Mouse (Mus musculus) intestine, embryonic 16.5 days (tissue): ENCODE measurements around the gene Dlg2. TPM values are rescaled to one million over a fixed set of nuclear protein-coding genes. Genes with fewer than 3 reads are reported as not detected.

ENCODE experiments used
- ATAC-seq: fragments of 200-750 bp; cut with Nextera tagmentation; 2 replicates; pipeline ENCODE4 v1.8.0; 2017; ENCODE audit warnings: moderate TSS enrichment, moderate library complexity
- H3K27ac ChIP-seq: fragments of 300-500 bp; sonication (generic); 2 replicates; pipeline ENCODE4 v1.5.1; 2014; ENCODE audit warnings: mild to moderate bottlenecking, low read length
- H3K27me3 ChIP-seq: fragments of 300-500 bp; sonication (generic); replicated peaks from 2 replicates; pipeline ENCODE4 v1.6.1; 2014; ENCODE audit warnings: low read length, control low read depth, mixed read lengths; ENCODE audit not compliant: control insufficient read depth, insufficient read depth
- H3K36me3 ChIP-seq: fragments of 300-500 bp; sonication (generic); 2 replicates; pipeline ENCODE4 v1.6.1; 2014; ENCODE audit warnings: low read length, control low read depth; ENCODE audit not compliant: control insufficient read depth, insufficient read depth
- H3K4me1 ChIP-seq: fragments of 300-500 bp; sonication (generic); 2 replicates; pipeline ENCODE4 v1.6.1; 2014; ENCODE audit warnings: low read length, control low read depth, mixed read lengths; ENCODE audit not compliant: control insufficient read depth, insufficient read depth
- H3K4me2 ChIP-seq: fragments of 300-500 bp; sonication (generic); 2 replicates; pipeline ENCODE4 v1.6.1; 2014; ENCODE audit warnings: low read depth, low read length, control low read depth
- H3K4me3 ChIP-seq: fragments of 300-500 bp; sonication (generic); 2 replicates; pipeline ENCODE4 v1.5.1; 2014; ENCODE audit warnings: mild to moderate bottlenecking, low read length
- H3K9ac ChIP-seq: fragments of 300-500 bp; sonication (generic); 2 replicates; pipeline ENCODE4 v1.6.1; 2014; ENCODE audit warnings: low read depth, low read length
- H3K9me3 ChIP-seq: fragments of 300-500 bp; sonication (generic); 2 replicates; pipeline ENCODE4 v1.6.1; 2016; ENCODE audit warnings: low read length, control low read depth; ENCODE audit not compliant: control insufficient read depth
- WGBS: fragments of 180-500 bp; shearing (Covaris S2); extraction: QIAGEN DNeasy Blood & Tissue Kit; methylation state at CpG from one replicate; pipeline ENCODE4 v1.1.7; 2014; 5-methylcytosine and 5-hydroxymethylcytosine counted together
- polyA plus RNA-seq: library from polyadenylated mRNA; unstranded; fragments of >200 nt; fragmentation: Nextera tagmentation; extraction: Ambion mirVana; gene quantifications from 2 replicates; pipeline ENCODE4 v1.2.1, GENCODE M21; 2015

Gene Dlg2
- polyA plus RNA-seq, 1 experiment from 2014 or later: 3.9 TPM

GRCm38 (mm10) chr7:91262998-91263397, 786.5 kb downstream of the Dlg2 start:
- Histone ChIP-seq H3K4me3 (peak overlapping the region; percentile 44; the same call in 1 of the 2 replicates), H3K9me3 (no peaks in the 10 kb centered on the region)
- ATAC-seq: no peak

DNA sequence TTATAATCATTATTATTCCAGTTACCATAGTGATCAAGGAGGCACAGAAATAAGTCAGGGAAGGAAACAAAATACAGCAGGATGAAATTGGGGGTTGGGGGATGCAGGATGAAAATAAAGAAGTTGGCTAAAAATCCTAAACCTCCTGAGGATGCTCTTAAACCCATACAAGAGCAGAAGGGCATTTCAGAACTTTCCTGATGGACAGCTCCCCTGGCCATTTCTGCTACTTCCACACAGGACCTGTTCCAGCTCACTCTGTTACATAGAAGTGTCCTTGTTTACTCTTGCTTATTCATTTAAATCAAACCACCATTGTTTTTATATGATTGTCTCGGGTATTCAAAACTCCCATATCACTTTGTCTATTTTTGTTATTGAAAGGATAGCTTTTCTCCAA, 791.3 kb downstream of the Dlg2 start:
- 25% methylated on average over 1 of the region's 1 CpGs for WGBS
- no peak overlapping the region for H3K27ac ChIP-seq

More at GRCm38 (mm10) chr7:91262998-91263397, 786.5 kb downstream of the Dlg2 start:
- H3K27ac ChIP-seq: no peak overlapping the region
- no peaks in the 10 kb centered on the region for H3K36me3 ChIP-seq
- no peaks in the 10 kb centered on the region; the same call in 1 of the 2 replicates for H3K27me3 ChIP-seq
- H3K4me2 ChIP-seq: peak overlapping the region; percentile 85
- 4% methylated on average over 9 of the region's 9 CpGs for WGBS
- H3K4me1 ChIP-seq: no peaks in the 10 kb centered on the region
- no peak overlapping the region for H3K9ac ChIP-seq

GRCm38 (mm10) chr7:91284167-91284566, 807.7 kb downstream of the Dlg2 start:
- H3K4me3 ChIP-seq: no peak overlapping the region
- no peaks in the 10 kb centered on the region for H3K4me1 ChIP-seq
- H3K36me3 ChIP-seq: no peaks in the 10 kb centered on the region
- no peaks in the 10 kb centered on the region for H3K9me3 ChIP-seq
- no peaks in the 10 kb centered on the region for H3K27me3 ChIP-seq
- H3K27ac ChIP-seq: no peak overlapping the region
- WGBS: 84% methylated on average over 3 of the region's 3 CpGs
- no peak overlapping the region for H3K4me2 ChIP-seq
- ATAC-seq: no peak
- H3K9ac ChIP-seq: no peak overlapping the region

More for the DNA sequence above, 791.3 kb downstream of the Dlg2 start:
- Histone ChIP-seq H3K27me3 (no peaks in the 10 kb centered on the region), H3K4me1 (no peaks in the 10 kb centered on the region), H3K4me2 (no peak overlapping the region), H3K4me3 (no peak overlapping the region), H3K9me3 (no peaks in the 10 kb centered on the region), H3K9ac (no peak overlapping the region), H3K36me3 (no peaks in the 10 kb centered on the region)
- no peak for ATAC-seq

DNA sequence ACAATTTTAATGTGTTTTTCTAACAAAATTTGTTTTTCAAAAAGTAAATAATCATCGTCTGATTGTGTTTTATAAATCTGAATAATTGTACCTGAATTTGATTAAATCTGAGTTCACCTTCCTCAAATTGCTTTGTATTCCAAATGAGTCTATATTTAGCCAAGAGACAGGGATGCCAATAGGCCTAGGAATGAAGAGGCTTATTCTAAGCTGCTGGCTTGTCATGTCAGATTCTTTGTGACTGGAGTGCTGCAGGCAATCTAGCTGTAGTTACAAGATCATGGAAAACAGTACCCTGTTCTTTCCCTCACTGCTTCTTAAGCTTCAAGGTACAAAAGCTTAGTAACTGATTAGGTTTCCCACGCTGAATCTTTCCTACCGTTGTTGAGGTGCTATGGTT, 811.9 kb downstream of the Dlg2 start:
- no peaks in the 10 kb centered on the region for H3K9me3 ChIP-seq
- no peaks in the 10 kb centered on the region for H3K4me1 ChIP-seq
- ATAC-seq: no peak
- H3K36me3 ChIP-seq: no peaks in the 10 kb centered on the region
- no peak overlapping the region for H3K4me2 ChIP-seq
- H3K9ac ChIP-seq: no peak overlapping the region
- H3K27me3 ChIP-seq: no peaks in the 10 kb centered on the region
- no peak overlapping the region for H3K27ac ChIP-seq
- H3K4me3 ChIP-seq: no peak overlapping the region
- 77% methylated on average over 3 of the region's 3 CpGs for whole genome bisulfite sequencing

DNA sequence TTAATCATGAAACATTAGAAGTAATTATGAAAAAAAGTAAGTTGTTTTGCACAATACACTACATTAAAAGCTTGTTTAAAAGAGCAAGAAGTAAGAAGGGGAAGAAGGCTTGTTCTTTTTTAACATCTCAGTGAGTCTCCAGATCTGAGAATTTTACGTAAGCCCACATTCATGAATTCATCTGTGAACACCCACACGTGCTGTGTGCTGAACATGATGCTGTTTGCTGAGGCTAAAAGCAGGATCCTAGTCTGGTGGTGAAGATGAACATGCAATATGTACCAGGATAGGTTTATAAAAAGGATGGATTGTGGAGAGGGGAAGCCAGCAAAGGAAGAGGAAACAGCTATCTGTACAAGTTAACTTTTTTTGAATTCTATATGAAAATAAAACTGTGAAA, 819.7 kb downstream of the Dlg2 start:
- no peaks in the 10 kb centered on the region for H3K27me3 ChIP-seq

GRCm38 (mm10) chr7:91311177-91311576, 834.7 kb downstream of the Dlg2 start:
- H3K4me1 ChIP-seq: no peaks in the 10 kb centered on the region
- no peak overlapping the region for H3K4me3 ChIP-seq
- H3K9me3 ChIP-seq: no peaks in the 10 kb centered on the region
- no peak overlapping the region for H3K27ac ChIP-seq
- ATAC-seq: no peak
- no peak overlapping the region for H3K4me2 ChIP-seq
- no peaks in the 10 kb centered on the region for H3K36me3 ChIP-seq
- no peaks in the 10 kb centered on the region for H3K27me3 ChIP-seq
- H3K9ac ChIP-seq: no peak overlapping the region
- 80% methylated on average over 5 of the region's 5 CpGs for WGBS

More for the DNA sequence above, 819.7 kb downstream of the Dlg2 start:
- Histone ChIP-seq H3K36me3 (no peaks in the 10 kb centered on the region), H3K4me2 (no peak overlapping the region), H3K27ac (no peak overlapping the region), H3K4me1 (no peaks in the 10 kb centered on the region), H3K9me3 (no peaks in the 10 kb centered on the region), H3K4me3 (no peak overlapping the region), H3K9ac (no peak overlapping the region)
- WGBS: 82% methylated on average over 2 of the region's 2 CpGs
- ATAC-seq: no peak

DNA sequence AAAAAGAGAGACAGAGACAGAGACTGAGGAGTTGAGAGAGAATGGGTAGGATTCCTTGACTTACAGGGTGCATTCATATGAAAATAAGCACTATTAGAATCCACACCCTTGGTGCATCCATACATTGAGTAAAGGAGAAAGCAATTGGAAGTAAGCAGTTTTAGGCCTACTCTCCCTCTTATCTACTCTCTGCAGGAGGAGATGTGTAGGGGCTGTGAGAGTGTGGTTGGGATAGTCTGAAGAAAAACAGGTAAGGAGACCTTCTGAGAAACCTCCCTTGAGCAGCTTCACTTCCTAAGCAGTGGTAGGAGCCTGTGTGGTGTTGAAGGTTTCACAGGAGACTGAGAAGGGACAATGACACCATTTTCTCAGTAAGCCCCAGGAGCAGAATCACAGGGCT, 868.6 kb downstream of the Dlg2 start:
- Histone ChIP-seq H3K4me3 (no peak overlapping the region), H3K9ac (no peak overlapping the region), H3K36me3 (no peaks in the 10 kb centered on the region), H3K27me3 (no peaks in the 10 kb centered on the region), H3K27ac (no peak overlapping the region), H3K4me2 (no peak overlapping the region), H3K4me1 (no peaks in the 10 kb centered on the region), H3K9me3 (no peaks in the 10 kb centered on the region)
- no peak for ATAC-seq

DNA sequence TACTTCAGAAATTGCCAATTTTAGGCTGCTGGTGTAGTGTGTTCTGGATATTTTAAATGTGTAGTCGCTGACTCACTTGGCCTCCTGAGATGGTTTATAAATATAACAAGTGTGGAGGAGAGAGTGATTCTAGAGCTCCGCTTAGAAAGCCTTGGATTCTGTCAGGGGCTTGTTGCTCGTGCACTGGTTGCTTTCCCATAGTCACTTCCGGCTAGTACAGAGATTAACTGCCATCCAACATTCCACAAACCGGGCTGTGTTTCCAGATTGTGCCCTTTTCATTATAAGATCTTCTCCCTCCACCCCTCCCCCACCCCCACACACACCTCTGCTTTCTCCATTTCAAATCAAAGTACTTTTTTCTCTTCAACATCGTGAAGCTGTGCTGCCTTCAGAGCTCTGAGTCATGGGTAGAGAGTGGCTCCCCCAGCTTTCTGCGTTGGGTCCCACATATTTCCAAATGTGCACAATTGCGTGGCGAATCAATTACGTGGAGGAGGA, 893.4 kb downstream of the Dlg2 start:
- H3K4me3 ChIP-seq: no peak overlapping the region
- H3K9ac ChIP-seq: no peak overlapping the region
- H3K27me3 ChIP-seq: no peaks in the 10 kb centered on the region
- no peak overlapping the region for H3K27ac ChIP-seq
- ATAC-seq: no peak
- WGBS: 67% methylated on average over 10 of the region's 10 CpGs
- no peaks in the 10 kb centered on the region for H3K4me1 ChIP-seq
- no peaks in the 10 kb centered on the region for H3K9me3 ChIP-seq
- H3K36me3 ChIP-seq: no peaks in the 10 kb centered on the region
- H3K4me2 ChIP-seq: no peak overlapping the region

- no peaks in the 10 kb centered on the region for H3K9me3 ChIP-seq
- ATAC-seq: no peak
- H3K4me2 ChIP-seq: no peak overlapping the region
- WGBS: 58% methylated on average over 3 of the region's 3 CpGs
- H3K9ac ChIP-seq: no peak overlapping the region
- H3K27ac ChIP-seq: no peak overlapping the region
- no peaks in the 10 kb centered on the region for H3K36me3 ChIP-seq
- no peaks in the 10 kb centered on the region for H3K27me3 ChIP-seq
- H3K4me1 ChIP-seq: no peaks in the 10 kb centered on the region
- no peak overlapping the region for H3K4me3 ChIP-seq
Measured at GRCm38 (mm10) chr7:91382281-91382680, 905.8 kb downstream of the Dlg2 start.

GRCm38 (mm10) chr7:91383873-91384272, 907.4 kb downstream of the Dlg2 start:
- no peak for ATAC-seq

More at GRCm38 (mm10) chr7:91383873-91384272, 907.4 kb downstream of the Dlg2 start:
- no peaks in the 10 kb centered on the region for H3K9me3 ChIP-seq
- H3K36me3 ChIP-seq: no peaks in the 10 kb centered on the region
- 42% methylated on average over 1 of the region's 1 CpGs for WGBS
- H3K9ac ChIP-seq: no peak overlapping the region
- no peak overlapping the region for H3K4me3 ChIP-seq
- H3K4me1 ChIP-seq: no peaks in the 10 kb centered on the region
- no peaks in the 10 kb centered on the region for H3K27me3 ChIP-seq
- H3K4me2 ChIP-seq: no peak overlapping the region
- H3K27ac ChIP-seq: no peak overlapping the region
